Mouse (Mus musculus) heart, embryonic 12.5 days (tissue): ENCODE results near the gene Ppm1e. TPM values are rescaled to one million over a fixed set of nuclear protein-coding genes. Genes with fewer than 3 reads are reported as not detected.
A peak's percentile ranks its signal among the peaks of the same experiment; 100 is the strongest.

Source experiments
- ATAC-seq: fragments of 200-750 bp; cut with Nextera tagmentation; 2 replicates; pipeline ENCODE4 v1.8.0; 2017; ENCODE audit warnings: moderate TSS enrichment, moderate library complexity; ENCODE audit not compliant: insufficient number of reproducible peaks, low FRiP score
- H3K27ac ChIP-seq: fragments of 300-500 bp; sonication (generic); 2 replicates; pipeline ENCODE4 v1.5.1; 2016; ENCODE audit warnings: mild to moderate bottlenecking, moderate library complexity; ENCODE audit not compliant: poor library complexity, severe bottlenecking
- H3K27me3 ChIP-seq: fragments of 300-500 bp; sonication (generic); replicated peaks from 2 replicates; pipeline ENCODE4 v1.6.1; 2016; ENCODE audit warnings: mild to moderate bottlenecking, moderate library complexity
- H3K36me3 ChIP-seq: fragments of 300-500 bp; sonication (generic); 2 replicates; pipeline ENCODE4 v1.6.1; 2016; ENCODE audit warnings: mild to moderate bottlenecking, moderate library complexity
- H3K4me1 ChIP-seq: fragments of 300-500 bp; sonication (generic); replicated peaks from 2 replicates; pipeline ENCODE4 v1.6.1; 2016; ENCODE audit warnings: mild to moderate bottlenecking
- H3K4me2 ChIP-seq: fragments of 300-500 bp; sonication (generic); 2 replicates; pipeline ENCODE4 v1.6.1; 2016; ENCODE audit warnings: mild to moderate bottlenecking, moderate library complexity
- H3K4me3 ChIP-seq: fragments of 300-500 bp; sonication (generic); 2 replicates; pipeline ENCODE4 v1.5.1; 2016; ENCODE audit warnings: mild to moderate bottlenecking
- H3K9ac ChIP-seq: fragments of 300-500 bp; sonication (generic); 2 replicates; pipeline ENCODE4 v1.6.1; 2016; ENCODE audit warnings: mild to moderate bottlenecking, moderate library complexity
- H3K9me3 ChIP-seq: fragments of 300-500 bp; sonication (generic); replicated peaks from 2 replicates; pipeline ENCODE4 v1.6.1; 2016; ENCODE audit warnings: mild to moderate bottlenecking, moderate library complexity
- WGBS: fragments of 180-500 bp; shearing (Covaris S2); methylation state at CpG from one replicate; pipeline ENCODE4 v1.1.7; 2016; 5-methylcytosine and 5-hydroxymethylcytosine counted together
- polyA plus RNA-seq: library from polyadenylated mRNA; unstranded; fragments of >200 nt; fragmentation: Nextera tagmentation; extraction: Ambion mirVana; gene quantifications from 2 replicates; pipeline ENCODE4 v1.2.1, GENCODE M21; 2016

Gene Ppm1e
- polyA plus RNA-seq, 1 experiment from 2014 or later = 3.8 TPM

DNA sequence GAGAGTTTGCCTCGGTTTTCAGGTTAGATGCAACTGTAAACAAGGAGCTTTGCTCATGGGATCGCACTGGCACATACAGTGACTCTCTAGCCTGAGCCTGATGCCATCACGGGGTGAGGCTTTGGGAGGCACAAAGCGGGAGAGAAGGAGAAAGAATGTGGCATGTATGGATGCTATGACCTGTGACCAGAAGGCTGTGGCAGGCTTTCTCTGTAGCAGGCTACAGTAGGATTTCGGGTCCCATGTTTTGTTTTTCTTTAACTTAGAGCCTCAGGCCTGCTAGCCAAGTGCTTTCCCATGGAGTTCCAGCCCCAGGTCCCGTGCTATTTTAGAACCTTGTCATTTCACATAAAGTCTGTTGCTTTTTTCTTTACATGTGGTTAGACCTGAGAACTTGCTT is 108.7 kb downstream of the Ppm1e start:
- Histone ChIP-seq H3K9me3 (no peaks in the 10 kb centered on the region), H3K27ac (no peak overlapping the region), H3K4me3 (no peak overlapping the region), H3K27me3 (no peaks in the 10 kb centered on the region), H3K36me3 (no peaks in the 10 kb centered on the region), H3K4me1 (peaks cover 37% of the 10 kb centered on the region), H3K4me2 (no peak overlapping the region), H3K9ac (no peak overlapping the region)
- WGBS = 77% methylated on average over 6 of the region's 6 CpGs
- no peak for ATAC-seq

DNA sequence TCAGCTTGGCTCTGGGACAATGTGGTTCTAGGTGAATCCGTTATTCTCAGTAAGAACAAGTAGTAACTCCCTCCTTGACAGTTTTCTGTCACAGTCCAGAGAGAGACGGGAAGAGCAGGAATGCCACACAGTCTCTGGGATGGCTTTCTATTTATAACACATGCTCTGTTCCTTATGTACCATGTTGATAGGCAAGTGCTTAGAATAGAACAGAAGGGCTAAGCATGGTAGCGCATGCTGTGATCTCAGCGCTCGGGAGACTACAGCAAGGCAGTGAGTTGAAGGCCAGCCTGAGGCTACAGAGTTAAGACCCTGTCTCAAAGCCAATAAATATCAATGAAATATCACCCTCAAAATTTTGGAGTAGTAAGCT is 111.3 kb downstream of the Ppm1e start:
- peaks cover 41% of the 10 kb centered on the region for H3K4me1 ChIP-seq
- peak overlapping the region; percentile 50 for H3K4me2 ChIP-seq
- H3K36me3 ChIP-seq = no peaks in the 10 kb centered on the region
- ATAC-seq = 0 out of 2 replicates have a peak, but pooled peaks have one; percentile 61
- H3K27ac ChIP-seq = peak overlapping the region; percentile 89
- WGBS = 32% methylated on average over 5 of the region's 5 CpGs
- no peak overlapping the region for H3K9ac ChIP-seq
- H3K27me3 ChIP-seq = no peaks in the 10 kb centered on the region
- H3K9me3 ChIP-seq = no peaks in the 10 kb centered on the region
- H3K4me3 ChIP-seq = no peak overlapping the region

DNA sequence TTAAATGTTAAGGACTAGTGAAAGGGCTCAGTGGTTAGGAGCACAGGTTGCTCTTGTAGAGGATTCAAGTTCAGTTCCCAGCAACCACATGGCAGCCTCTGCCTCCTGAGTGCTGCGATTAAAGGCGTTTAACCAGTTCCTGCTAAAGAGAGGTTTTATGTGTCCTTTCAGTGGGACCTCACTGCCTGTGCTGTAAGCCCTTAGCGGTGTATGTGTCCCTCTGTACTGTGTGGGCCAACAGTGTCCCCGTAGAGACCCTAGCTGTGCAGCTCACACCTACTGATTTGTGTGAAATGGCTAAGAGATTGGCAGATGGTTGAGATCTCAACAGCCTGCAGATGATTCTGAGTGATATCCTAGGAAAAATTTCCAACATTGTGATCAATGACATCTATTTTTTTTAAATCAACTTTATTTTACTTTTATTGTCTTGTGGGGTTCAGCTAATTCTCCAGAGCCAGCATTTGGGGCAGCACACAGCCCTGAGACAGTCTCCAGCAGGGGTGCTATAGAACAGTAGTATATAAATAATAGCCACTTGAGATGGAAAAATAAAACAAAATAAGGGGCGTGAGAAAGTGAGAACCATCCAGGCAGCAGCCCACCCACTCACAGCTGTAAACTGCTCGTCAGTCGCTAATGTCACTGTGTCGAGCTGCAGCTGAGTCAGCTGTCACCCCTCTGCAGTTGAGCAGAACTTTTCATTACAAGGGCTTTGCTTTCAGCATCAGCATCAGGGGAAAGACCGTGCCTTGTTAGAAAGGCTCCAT is 111.9 kb downstream of the Ppm1e start:
- H3K27me3 ChIP-seq = no peaks in the 10 kb centered on the region
- 39% methylated on average over 9 of the region's 9 CpGs for WGBS
- ATAC-seq = no peak
- no peaks in the 10 kb centered on the region for H3K9me3 ChIP-seq
- H3K4me1 ChIP-seq = peaks cover 41% of the 10 kb centered on the region
- H3K27ac ChIP-seq = peak overlapping the region; percentile 89
- H3K9ac ChIP-seq = no peak overlapping the region; the same call in 1 of the 2 replicates
- no peaks in the 10 kb centered on the region for H3K36me3 ChIP-seq
- peak overlapping the region; percentile 50 for H3K4me2 ChIP-seq
- H3K4me3 ChIP-seq = no peak overlapping the region

DNA sequence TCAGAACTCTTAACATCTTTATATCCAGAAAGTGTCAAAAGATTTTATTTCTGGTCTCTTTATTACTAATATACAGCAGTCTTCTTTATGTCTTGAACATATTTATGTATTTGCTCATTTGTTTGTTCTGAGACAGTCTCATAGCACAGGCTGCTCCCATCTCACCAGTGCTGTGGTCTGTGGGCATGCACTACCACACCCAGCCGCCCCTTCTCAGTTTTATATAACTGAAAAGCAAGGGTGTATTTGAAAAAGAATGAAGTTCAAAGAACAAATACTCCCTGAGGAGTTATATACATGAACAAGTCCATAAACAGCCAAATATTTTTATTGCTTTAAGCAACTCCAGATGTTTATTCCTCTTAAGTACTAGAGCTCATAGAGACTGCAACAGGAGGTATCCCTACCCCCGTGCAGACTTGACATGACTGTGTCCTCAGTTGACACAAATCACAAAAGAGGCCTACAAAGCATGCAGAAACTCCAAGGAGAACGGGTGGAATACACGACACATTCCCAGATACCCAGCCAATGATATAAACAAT is 112.6 kb downstream of the Ppm1e start:
- Histone ChIP-seq H3K36me3 (no peaks in the 10 kb centered on the region), H3K4me1 (peaks cover 45% of the 10 kb centered on the region), H3K27me3 (no peaks in the 10 kb centered on the region), H3K9ac (no peak overlapping the region), H3K9me3 (no peaks in the 10 kb centered on the region), H3K27ac (peak overlapping the region; percentile 89; the same call in 1 of the 2 replicates), H3K4me2 (no peak overlapping the region), H3K4me3 (no peak overlapping the region)
- WGBS = 78% methylated on average over 4 of the region's 4 CpGs
- no peak for ATAC-seq

DNA sequence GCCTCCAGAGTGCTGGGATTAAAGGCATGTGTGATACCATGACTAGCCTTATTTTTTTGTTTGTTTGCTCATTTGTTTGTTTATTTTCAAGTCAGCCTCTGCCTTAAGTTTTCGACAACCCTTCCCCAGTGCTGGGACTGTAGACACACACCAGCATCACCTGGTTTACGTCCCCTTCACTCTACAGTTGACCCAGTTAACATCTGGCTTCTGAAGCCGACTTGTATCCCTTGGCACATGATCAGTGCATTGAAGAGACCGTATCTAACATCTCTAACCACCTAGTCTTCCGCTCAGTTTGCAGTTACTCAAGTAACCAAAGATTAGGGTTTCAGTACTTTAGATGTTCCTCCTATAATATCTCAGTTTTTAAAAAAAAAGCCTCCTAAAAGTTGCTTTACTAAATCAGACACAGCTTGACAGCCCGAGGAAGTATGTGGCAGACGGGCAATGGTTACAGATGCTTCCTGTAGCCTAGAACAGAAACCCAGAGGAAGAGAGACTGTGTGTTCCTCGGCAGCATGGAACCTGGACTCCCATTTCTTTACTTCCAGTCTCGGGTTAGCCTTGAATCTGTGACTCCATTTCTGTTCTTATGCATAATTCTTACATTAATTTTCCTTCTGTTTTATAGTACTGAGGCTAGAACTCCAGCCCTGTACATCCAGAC is 113.5 kb downstream of the Ppm1e start:
- H3K4me3 ChIP-seq = no peak overlapping the region
- H3K9ac ChIP-seq = no peak overlapping the region
- H3K4me1 ChIP-seq = peaks cover 50% of the 10 kb centered on the region
- H3K27ac ChIP-seq = no peak overlapping the region
- ATAC-seq = no peak
- 71% methylated on average over 9 of the region's 9 CpGs for WGBS
- no peaks in the 10 kb centered on the region for H3K9me3 ChIP-seq
- H3K4me2 ChIP-seq = no peak overlapping the region
- no peaks in the 10 kb centered on the region for H3K36me3 ChIP-seq
- H3K27me3 ChIP-seq = no peaks in the 10 kb centered on the region

DNA sequence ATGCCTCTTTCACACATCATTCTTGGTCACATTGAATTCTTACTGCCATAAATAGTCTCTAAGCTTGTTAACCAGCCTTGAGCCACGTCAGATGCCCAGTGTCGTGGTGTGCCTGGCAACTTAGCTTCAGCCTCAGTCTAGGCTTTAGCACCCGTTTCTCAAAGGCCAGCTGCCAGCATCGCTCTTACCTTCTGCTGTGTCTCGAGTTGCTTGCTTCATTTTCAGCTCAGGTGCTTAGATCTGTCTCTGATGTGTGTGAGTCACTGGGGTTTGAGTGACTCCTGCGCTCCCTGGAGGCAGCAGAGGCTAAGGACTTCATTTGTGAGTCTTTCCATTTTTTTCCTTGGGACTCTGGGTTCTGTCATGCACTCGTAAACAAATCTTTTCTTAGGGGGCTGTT is 117.6 kb downstream of the Ppm1e start:
- H3K9ac ChIP-seq = no peak overlapping the region
- no peak overlapping the region for H3K27ac ChIP-seq
- peaks cover 39% of the 10 kb centered on the region for H3K4me1 ChIP-seq
- 0 out of 2 replicates have a peak, but pooled peaks cover 1% of the 10 kb centered on the region for H3K36me3 ChIP-seq
- no peak overlapping the region for H3K4me2 ChIP-seq
- whole genome bisulfite sequencing = 75% methylated on average over 7 of the region's 7 CpGs
- no peak for ATAC-seq
- no peaks in the 10 kb centered on the region for H3K9me3 ChIP-seq
- H3K27me3 ChIP-seq = no peaks in the 10 kb centered on the region
- no peak overlapping the region for H3K4me3 ChIP-seq

DNA sequence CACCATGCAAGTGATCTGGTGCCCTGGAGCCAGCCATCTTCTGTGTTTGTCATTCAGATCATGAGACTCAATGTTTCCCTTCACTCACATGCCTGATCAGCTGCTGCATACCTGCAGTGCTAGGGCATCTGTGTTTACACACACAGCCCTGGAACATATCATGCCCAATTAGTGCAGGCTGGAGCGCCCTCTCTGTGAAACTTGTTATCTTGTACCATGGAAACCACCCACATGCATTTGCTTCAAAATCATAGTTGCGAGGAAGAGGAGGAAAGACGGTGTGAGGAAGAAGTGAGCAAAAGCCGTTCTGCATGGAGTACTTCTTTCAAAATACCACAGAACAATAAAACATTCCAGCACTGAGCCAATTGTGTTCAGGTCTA is 118.0 kb downstream of the Ppm1e start:
- Histone ChIP-seq H3K9ac (0 out of 2 replicates have a peak overlapping the region, but pooled peaks have one; percentile 17), H3K36me3 (0 out of 2 replicates have a peak, but pooled peaks cover 2% of the 10 kb centered on the region), H3K27ac (peak overlapping the region; percentile 59), H3K4me2 (no peak overlapping the region), H3K4me1 (peaks cover 39% of the 10 kb centered on the region), H3K27me3 (no peaks in the 10 kb centered on the region), H3K4me3 (no peak overlapping the region), H3K9me3 (no peaks in the 10 kb centered on the region)
- ATAC-seq = no peak
- 59% methylated on average over 4 of the region's 4 CpGs for WGBS

DNA sequence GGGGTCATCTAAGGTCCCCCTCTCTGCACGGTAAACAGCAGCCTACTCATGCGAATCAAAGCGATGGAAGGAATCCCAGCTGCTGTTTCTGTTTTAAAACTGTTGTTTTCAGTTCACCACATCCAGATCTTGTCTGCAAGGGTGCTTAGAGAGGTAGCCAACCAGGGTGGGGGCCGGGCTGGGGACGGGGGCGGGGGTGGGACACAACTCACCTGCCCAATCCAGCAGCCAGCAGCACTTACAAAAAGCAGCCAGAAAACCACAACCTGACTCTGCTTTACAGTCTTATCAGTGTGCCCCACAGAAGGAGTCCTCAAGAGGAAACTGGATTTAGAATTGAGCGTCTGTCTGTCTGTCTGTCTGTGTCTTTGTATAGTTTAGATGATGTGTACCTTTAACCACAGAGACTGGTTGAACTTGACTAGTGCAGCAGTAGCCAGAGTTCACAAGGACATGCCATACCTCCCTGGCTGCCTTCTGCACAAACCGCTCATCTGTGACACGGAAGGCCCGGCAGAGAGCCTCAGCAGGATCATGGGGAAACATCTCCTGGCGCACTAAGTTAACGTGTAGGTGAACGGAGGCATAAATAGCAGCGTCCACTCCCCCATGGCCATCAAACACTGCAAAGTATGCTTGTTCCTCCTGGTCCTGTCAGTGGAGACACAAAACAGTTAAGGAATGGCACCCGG is 118.5 kb downstream of the Ppm1e start:
- Histone ChIP-seq H3K36me3 (0 out of 2 replicates have a peak, but pooled peaks cover 2% of the 10 kb centered on the region), H3K9ac (peak overlapping the region; percentile 17; the same call in 1 of the 2 replicates), H3K4me2 (no peak overlapping the region), H3K4me1 (peaks cover 37% of the 10 kb centered on the region), H3K9me3 (no peaks in the 10 kb centered on the region), H3K27me3 (no peaks in the 10 kb centered on the region), H3K27ac (peak overlapping the region; percentile 59), H3K4me3 (no peak overlapping the region)
- WGBS = 69% methylated on average over 15 of the region's 15 CpGs
- ATAC-seq = no peak

DNA sequence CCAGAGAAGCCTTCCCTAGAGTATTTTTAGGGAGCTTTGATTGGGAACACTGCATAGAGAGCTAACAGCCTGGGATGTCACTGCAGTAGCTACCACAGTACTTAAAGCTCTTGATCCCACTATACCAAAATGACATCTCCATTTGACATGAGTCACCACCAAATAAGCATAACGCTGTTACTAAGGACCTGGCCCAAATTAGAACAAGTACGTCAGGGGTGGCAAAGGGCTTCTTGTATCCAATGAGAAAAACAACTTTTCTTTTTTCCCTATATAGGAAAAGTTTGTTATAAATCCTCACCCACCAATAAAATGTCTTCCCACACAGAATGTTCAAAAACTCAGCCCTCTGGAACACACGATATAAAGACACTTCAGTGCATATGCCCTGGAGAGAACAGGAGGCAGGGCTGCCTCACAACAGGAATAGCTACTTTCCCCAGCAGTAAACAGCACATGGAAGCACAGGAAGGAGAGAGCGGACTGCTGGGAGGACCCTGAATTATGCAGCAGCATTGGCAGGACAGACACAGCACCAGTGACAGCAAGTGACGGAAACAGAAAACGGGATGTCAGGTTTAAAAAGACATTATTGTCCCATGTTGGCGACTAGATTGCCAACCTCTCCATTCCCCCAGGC is 119.8 kb downstream of the Ppm1e start:
- Histone ChIP-seq H3K36me3 (0 out of 2 replicates have a peak, but pooled peaks cover 2% of the 10 kb centered on the region), H3K9ac (no peak overlapping the region), H3K4me2 (no peak overlapping the region), H3K27me3 (no peaks in the 10 kb centered on the region), H3K27ac (peak overlapping the region; percentile 71), H3K4me3 (no peak overlapping the region), H3K4me1 (peaks cover 36% of the 10 kb centered on the region), H3K9me3 (no peaks in the 10 kb centered on the region)
- WGBS = 77% methylated on average over 7 of the region's 7 CpGs
- ATAC-seq = no peak

DNA sequence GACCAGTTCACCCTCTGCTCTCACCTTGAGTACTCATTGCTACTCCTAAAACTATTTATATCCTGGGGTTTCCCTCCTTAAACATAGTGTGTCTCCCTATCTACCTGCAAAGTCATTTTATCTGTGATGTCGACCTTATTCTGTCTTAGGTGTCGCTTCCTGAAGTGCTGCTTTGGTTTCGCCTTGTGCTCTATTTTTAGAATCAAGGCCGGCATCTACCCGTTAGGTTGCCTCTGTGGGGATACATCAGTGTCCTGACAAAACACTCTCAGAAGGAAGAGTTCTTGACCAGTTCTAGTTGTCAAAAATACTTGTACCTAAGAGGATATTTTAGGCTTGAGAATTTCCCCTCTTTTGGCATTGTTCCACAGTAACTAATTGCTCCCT is 123.3 kb downstream of the Ppm1e start:
- Histone ChIP-seq H3K9me3 (no peaks in the 10 kb centered on the region), H3K9ac (no peak overlapping the region), H3K27ac (peak overlapping the region; percentile 48), H3K27me3 (no peaks in the 10 kb centered on the region), H3K4me1 (peaks cover 26% of the 10 kb centered on the region), H3K4me2 (peak overlapping the region; percentile 44), H3K4me3 (no peak overlapping the region), H3K36me3 (peaks cover 8% of the 10 kb centered on the region; the same call in 1 of the 2 replicates)
- ATAC-seq = no peak
- 35% methylated on average over 5 of the region's 5 CpGs for WGBS
